ENCODE assay signal across 28 mouse cellular contexts in genomic region chr16:19699207-19699606, GRCm38 (mm10). TPM values are rescaled to one million over a fixed set of nuclear protein-coding genes. Genes with fewer than 3 reads are reported as not detected.
DNase-seq lines count a peak whose midpoint lies in the region; ATAC-seq and TF ChIP-seq lines count a peak whose summit lies in the region.
"Had no signal": no experiment of that assay in that cellular context is flagged by ENCODE, and none has a peak within 500 bp of the region (broad histone marks: within the 10 kb centered on the region; RNA-seq: fewer than 3 reads in every experiment).

No protein-coding gene starts in this region.

- H3K9ac ChIP-seq in lung, embryonic 16.5 days (ENCODE audit: low read length): no peak overlapping the region
- H3K9ac ChIP-seq: embryonic facial prominence, embryonic 13.5 days; embryonic facial prominence, embryonic 15.5 days; forebrain, embryonic 12.5 days had no signal

- H3K36me3 ChIP-seq in lung, embryonic 16.5 days (ENCODE audit: control insufficient read depth, insufficient read depth, low read length): no peaks in the 10 kb centered on the region
- H3K36me3 ChIP-seq: embryonic facial prominence, embryonic 13.5 days; embryonic facial prominence, embryonic 15.5 days; forebrain, embryonic 10.5 days; forebrain, embryonic 12.5 days; G1E had no signal

- no peak for TF ChIP-seq CTCF in lung, adult 2 months (IDR thresholded peaks at IDR 0.05; ENCODE audit: insufficient read depth, low read length)

- DNase-seq in lung, adult 2 months: no peak
- DNase-seq in lung, postnatal 25 days (ENCODE audit: low spot score): peak; percentile 67
- no peak for DNase-seq in lung, postnatal 10 days
- peak; percentile 61 for DNase-seq in lung, postnatal 36 days
- DNase-seq in embryo, embryonic 11 days: no peak
- DNase-seq: adrenal gland, adult 8-10 months; adrenal gland, postnatal 14 days; adrenal gland, postnatal 36 days; B cell, adult 2 months; cerebellum, adult 11-12 months; cerebellum, adult 2 months; cerebellum, adult 9-10 months; cerebellum, postnatal 10 days; cerebellum, postnatal 25 days had no signal

- H3K4me1 ChIP-seq in lung, embryonic 16.5 days (replicated peaks; ENCODE audit: control insufficient read depth, insufficient read depth, low read length): no peaks in the 10 kb centered on the region
- no peaks in the 10 kb centered on the region for H3K4me1 ChIP-seq in lung, adult 2 months (ENCODE audit: control insufficient read depth, insufficient read depth, low read length)
- H3K4me1 ChIP-seq: embryonic facial prominence, embryonic 13.5 days; embryonic facial prominence, embryonic 15.5 days; forebrain, embryonic 10.5 days; forebrain, embryonic 12.5 days had no signal

- 0 out of 2 replicates have a peak overlapping the region, but pooled peaks have one; percentile 17 for H3K27ac ChIP-seq in lung, embryonic 16.5 days (ENCODE audit: low read length)
- H3K27ac ChIP-seq: embryonic facial prominence, embryonic 13.5 days; embryonic facial prominence, embryonic 15.5 days; forebrain, embryonic 10.5 days; forebrain, embryonic 12.5 days had no signal

- ATAC-seq in lung, embryonic 16.5 days (ENCODE audit: low read depth): peak; percentile 88
- ATAC-seq: activated CD4-positive, CD25-positive, alpha-beta regulatory T cell, adult 4 months; CD4-positive, CD25-positive, alpha-beta regulatory T cell, adult 4 months; forebrain, embryonic 14.5 days; forebrain, embryonic 16.5 days; Patski had no signal

- H3K4me2 ChIP-seq in lung, embryonic 16.5 days (ENCODE audit: low read depth, low read length): no peak overlapping the region
- H3K4me2 ChIP-seq: embryonic facial prominence, embryonic 13.5 days; embryonic facial prominence, embryonic 15.5 days; forebrain, embryonic 12.5 days had no signal

- TF ChIP-seq POLR2A in lung, adult 2 months (IDR thresholded peaks at IDR 0.05; ENCODE audit: borderline replicate concordance, extremely low read depth, low read depth, low read length): no peak

- no peaks in the 10 kb centered on the region for H3K27me3 ChIP-seq in lung, embryonic 16.5 days (ENCODE audit: control insufficient read depth, insufficient read depth, low read depth, low read length)
- H3K27me3 ChIP-seq: CH12.LX; embryonic facial prominence, embryonic 13.5 days; embryonic facial prominence, embryonic 15.5 days; forebrain, embryonic 12.5 days had no signal

- H3K9me3 ChIP-seq in lung, embryonic 16.5 days (ENCODE audit: control insufficient read depth, low read length): no peaks in the 10 kb centered on the region
- H3K9me3 ChIP-seq: embryonic facial prominence, embryonic 13.5 days; embryonic facial prominence, embryonic 15.5 days; forebrain, embryonic 10.5 days; forebrain, embryonic 12.5 days; G1E had no signal

- H3K4me3 ChIP-seq in lung, embryonic 16.5 days (ENCODE audit: low read length): no peak overlapping the region
- H3K4me3 ChIP-seq in lung, adult 2 months (replicated peaks; ENCODE audit: extremely low read depth, low read depth, low read length): no peak overlapping the region
- H3K4me3 ChIP-seq: embryonic facial prominence, embryonic 13.5 days; embryonic facial prominence, embryonic 15.5 days; erythroblast, embryonic 14.5 days; forebrain, embryonic 10.5 days; forebrain, embryonic 12.5 days had no signal

RNA-seq across cellular contexts. Expression of gene Lamp3, which starts 7.0 kb away (rescaled TPM):
- 37.2 and 50.1 TPM in 2 replicates for polyA plus RNA-seq in lung, embryonic 16.5 days (2015; fragmentation: Nextera tagmentation; extraction: Ambion mirVana)
- polyA plus RNA-seq in lung, adult 2 months (2012; rRNA removed): 61.4 and 94.6 TPM in 2 replicates
- polyA plus RNA-seq: cerebellum, adult 2 months; cortical plate, adult 2 months; embryonic facial prominence, embryonic 15.5 days; erythroblast, embryonic 14.5 days; forebrain, embryonic 10.5 days; forebrain, embryonic 12.5 days; forebrain, embryonic 14.5 days; forebrain, embryonic 16.5 days; G1E had no signal

Comparison
In these comparisons a context has a peak if more than half of its experiments do, and no peak if none do; other contexts are left out.
1. DNase-seq: peak in lung, postnatal 25 days (single experiment) and lung, postnatal 36 days (single experiment); none in lung, adult 2 months (single experiment), lung, postnatal 10 days (single experiment) and embryo, embryonic 11 days (single experiment).